Mouse (Mus musculus): ENCODE measurements around the gene Retnlb. TPM values are rescaled to one million over a fixed set of nuclear protein-coding genes. Genes with fewer than 3 reads are reported as not detected.

The Retnlb gene
- not detected in 2 replicates for polyA plus RNA-seq (2016; fragmentation: Nextera tagmentation; extraction: Ambion mirVana)

- WGBS = 87% methylated on average over 2 of the region's 2 CpGs
- no peaks in the 10 kb centered on the region for H3K9me3 ChIP-seq
- no peaks in the 10 kb centered on the region for H3K36me3 ChIP-seq (replicated peaks)
- no peak within 1 kb of the TSS for H3K4me3 ChIP-seq
- no peak within 1 kb of the TSS for H3K27ac ChIP-seq (replicated peaks)
- H3K4me1 ChIP-seq = no peaks in the 10 kb centered on the region
- DNase-seq (ENCODE audit: low spot score) = no peak
- H3K27me3 ChIP-seq (replicated peaks; ENCODE audit: low read depth, poor library complexity, severe bottlenecking) = no peaks in the 10 kb centered on the region
Measured at GRCm38 (mm10) chr16:48816695-48817094, at the start of gene Retnlb. Gene Retnlb (plus strand): TSS chr16:48816856.

GRCm38 (mm10) chr16:48769183-48769582, 47.5 kb upstream of the Retnlb start:
- Histone ChIP-seq H3K9me3 (no peaks in the 10 kb centered on the region), H3K27me3 (replicated peaks; ENCODE audit: low read depth, poor library complexity, severe bottlenecking) (no peaks in the 10 kb centered on the region), H3K4me3 (no peak overlapping the region), H3K36me3 (replicated peaks) (no peaks in the 10 kb centered on the region), H3K4me1 (no peaks in the 10 kb centered on the region), H3K27ac (replicated peaks) (no peak overlapping the region)
- 93% methylated on average over 3 of the region's 3 CpGs for WGBS
- DNase-seq (ENCODE audit: low spot score) = no peak

GRCm38 (mm10) chr16:48771971-48772445, 44.6 kb upstream of the Retnlb start, which contains the start of gene Trat1:
Gene Trat1 (minus strand): TSS chr16:48772021.
- 90% methylated on average over 3 of the region's 3 CpGs for WGBS
- H3K4me3 ChIP-seq = no peak within 1 kb of the TSS
- H3K36me3 ChIP-seq (replicated peaks) = no peaks in the 10 kb centered on the region
- no peaks in the 10 kb centered on the region for H3K4me1 ChIP-seq
- no peak within 1 kb of the TSS for H3K27ac ChIP-seq (replicated peaks)
- H3K9me3 ChIP-seq = no peaks in the 10 kb centered on the region
- H3K27me3 ChIP-seq (replicated peaks; ENCODE audit: low read depth, poor library complexity, severe bottlenecking) = no peaks in the 10 kb centered on the region
- DNase-seq (ENCODE audit: low spot score) = no peak

GRCm38 (mm10) chr16:48777254-48777653, 39.4 kb upstream of the Retnlb start:
- Histone ChIP-seq H3K9me3 (no peaks in the 10 kb centered on the region), H3K27me3 (replicated peaks; ENCODE audit: low read depth, poor library complexity, severe bottlenecking) (no peaks in the 10 kb centered on the region), H3K27ac (replicated peaks) (no peak overlapping the region), H3K4me3 (no peak overlapping the region), H3K4me1 (no peaks in the 10 kb centered on the region), H3K36me3 (replicated peaks) (no peaks in the 10 kb centered on the region)
- 58% methylated on average over 2 of the region's 2 CpGs for WGBS
- no peak for DNase-seq (ENCODE audit: low spot score)

- H3K27ac ChIP-seq (replicated peaks) = no peak overlapping the region
- H3K9me3 ChIP-seq = no peaks in the 10 kb centered on the region
- WGBS = 81% methylated on average over 3 of the region's 3 CpGs
- H3K27me3 ChIP-seq (replicated peaks; ENCODE audit: low read depth, poor library complexity, severe bottlenecking) = no peaks in the 10 kb centered on the region
- DNase-seq (ENCODE audit: low spot score) = no peak
- H3K4me3 ChIP-seq = no peak overlapping the region
- H3K4me1 ChIP-seq = no peaks in the 10 kb centered on the region
- H3K36me3 ChIP-seq (replicated peaks) = no peaks in the 10 kb centered on the region
Measured at GRCm38 (mm10) chr16:48786258-48786657, 30.4 kb upstream of the Retnlb start.

GRCm38 (mm10) chr16:48788704-48789185, 27.9 kb upstream of the Retnlb start:
- DNase-seq (ENCODE audit: low spot score) = no peak
- no peaks in the 10 kb centered on the region for H3K27me3 ChIP-seq (replicated peaks; ENCODE audit: low read depth, poor library complexity, severe bottlenecking)
- WGBS = 80% methylated on average over 4 of the region's 4 CpGs
- no peak overlapping the region for H3K27ac ChIP-seq (replicated peaks)
- H3K4me3 ChIP-seq = no peak overlapping the region
- H3K9me3 ChIP-seq = no peaks in the 10 kb centered on the region
- H3K4me1 ChIP-seq = no peaks in the 10 kb centered on the region
- no peaks in the 10 kb centered on the region for H3K36me3 ChIP-seq (replicated peaks)

- 87% methylated on average over 3 of the region's 3 CpGs for WGBS
- Histone ChIP-seq H3K4me3 (no peak overlapping the region), H3K36me3 (replicated peaks) (no peaks in the 10 kb centered on the region), H3K9me3 (no peaks in the 10 kb centered on the region), H3K4me1 (no peaks in the 10 kb centered on the region), H3K27ac (replicated peaks) (no peak overlapping the region), H3K27me3 (replicated peaks; ENCODE audit: low read depth, poor library complexity, severe bottlenecking) (no peaks in the 10 kb centered on the region)
- no peak for DNase-seq (ENCODE audit: low spot score)
Measured at GRCm38 (mm10) chr16:48798285-48798684, 18.4 kb upstream of the Retnlb start.

- Histone ChIP-seq H3K4me3 (no peak overlapping the region), H3K36me3 (replicated peaks) (no peaks in the 10 kb centered on the region), H3K27me3 (replicated peaks; ENCODE audit: low read depth, poor library complexity, severe bottlenecking) (no peaks in the 10 kb centered on the region), H3K27ac (replicated peaks) (no peak overlapping the region), H3K9me3 (no peaks in the 10 kb centered on the region), H3K4me1 (no peaks in the 10 kb centered on the region)
- DNase-seq (ENCODE audit: low spot score) = no peak
- WGBS = 86% methylated on average over 3 of the region's 3 CpGs
Measured at GRCm38 (mm10) chr16:48799470-48799869, 17.2 kb upstream of the Retnlb start.

- H3K27me3 ChIP-seq (replicated peaks; ENCODE audit: low read depth, poor library complexity, severe bottlenecking) = no peaks in the 10 kb centered on the region
- H3K27ac ChIP-seq (replicated peaks) = no peak overlapping the region
- H3K4me3 ChIP-seq = no peak overlapping the region
- no peaks in the 10 kb centered on the region for H3K4me1 ChIP-seq
- H3K36me3 ChIP-seq (replicated peaks) = no peaks in the 10 kb centered on the region
- H3K9me3 ChIP-seq = no peaks in the 10 kb centered on the region
- WGBS = 92% methylated on average over 2 of the region's 2 CpGs
- no peak for DNase-seq (ENCODE audit: low spot score)
Measured at GRCm38 (mm10) chr16:48800906-48801305, 15.8 kb upstream of the Retnlb start.

- Histone ChIP-seq H3K36me3 (replicated peaks) (no peaks in the 10 kb centered on the region), H3K4me1 (no peaks in the 10 kb centered on the region), H3K9me3 (no peaks in the 10 kb centered on the region), H3K4me3 (no peak overlapping the region), H3K27ac (replicated peaks) (no peak overlapping the region), H3K27me3 (replicated peaks; ENCODE audit: low read depth, poor library complexity, severe bottlenecking) (no peaks in the 10 kb centered on the region)
- 83% methylated on average over 1 of the region's 1 CpGs for WGBS
- DNase-seq (ENCODE audit: low spot score) = no peak
Measured at GRCm38 (mm10) chr16:48805412-48805811, 11.2 kb upstream of the Retnlb start.

GRCm38 (mm10) chr16:48806521-48806920, 10.1 kb upstream of the Retnlb start:
- no peak for DNase-seq (ENCODE audit: low spot score)
- no peaks in the 10 kb centered on the region for H3K9me3 ChIP-seq
- H3K27ac ChIP-seq (replicated peaks) = no peak overlapping the region
- H3K4me3 ChIP-seq = no peak overlapping the region
- no peaks in the 10 kb centered on the region for H3K4me1 ChIP-seq
- no peaks in the 10 kb centered on the region for H3K27me3 ChIP-seq (replicated peaks; ENCODE audit: low read depth, poor library complexity, severe bottlenecking)
- WGBS = 88% methylated on average over 1 of the region's 1 CpGs
- no peaks in the 10 kb centered on the region for H3K36me3 ChIP-seq (replicated peaks)

GRCm38 (mm10) chr16:48809374-48809773, 7.3 kb upstream of the Retnlb start:
- no peak overlapping the region for H3K4me3 ChIP-seq
- H3K4me1 ChIP-seq = no peaks in the 10 kb centered on the region
- no peaks in the 10 kb centered on the region for H3K27me3 ChIP-seq (replicated peaks; ENCODE audit: low read depth, poor library complexity, severe bottlenecking)
- H3K36me3 ChIP-seq (replicated peaks) = no peaks in the 10 kb centered on the region
- WGBS = 61% methylated on average over 2 of the region's 2 CpGs
- no peaks in the 10 kb centered on the region for H3K9me3 ChIP-seq
- no peak overlapping the region for H3K27ac ChIP-seq (replicated peaks)
- no peak for DNase-seq (ENCODE audit: low spot score)

GRCm38 (mm10) chr16:48811881-48812436, 4.7 kb upstream of the Retnlb start:
- Histone ChIP-seq H3K9me3 (no peaks in the 10 kb centered on the region), H3K36me3 (replicated peaks) (no peaks in the 10 kb centered on the region), H3K4me3 (no peak overlapping the region), H3K4me1 (no peaks in the 10 kb centered on the region), H3K27ac (replicated peaks) (no peak overlapping the region), H3K27me3 (replicated peaks; ENCODE audit: low read depth, poor library complexity, severe bottlenecking) (no peaks in the 10 kb centered on the region)
- 63% methylated on average over 7 of the region's 7 CpGs for WGBS
- no peak for DNase-seq (ENCODE audit: low spot score)

Measured in embryonic facial prominence, embryonic 10.5 days (tissue).